Mouse (Mus musculus) erythroid progenitor cell, adult 5-6 weeks (primary cell): ENCODE data around the gene Lpar3. TPM values are rescaled to one million over a fixed set of nuclear protein-coding genes. Genes with fewer than 3 reads are reported as not detected.

Source experiments
- ATAC-seq: replicated peaks from 2 replicates; pipeline ENCODE4 v1.8.0; 2016; ENCODE audit warnings: moderate number of reproducible peaks, mild to moderate bottlenecking, moderate TSS enrichment, inconsistent platforms; ENCODE audit not compliant: poor library complexity, low FRiP score, severe bottlenecking
- total RNA-seq, 2 experiments: library from RNA; stranded (forward) in 1 of 2; stranded (reverse) in 1 of 2; fragments of 150-400 nt in 1 of 2; fragments of 186-747, 209-891 nt in 1 of 2; gene quantifications; 2 replicates each; pipeline versions ENCODE4 v1.2.3 to v1.2.4; 2015 to 2017; ENCODE audit warnings: low replicate concordance in 2 of 2

Gene Lpar3
- total RNA-seq, 2 experiments from 2014 or later, result not detected

DNA sequence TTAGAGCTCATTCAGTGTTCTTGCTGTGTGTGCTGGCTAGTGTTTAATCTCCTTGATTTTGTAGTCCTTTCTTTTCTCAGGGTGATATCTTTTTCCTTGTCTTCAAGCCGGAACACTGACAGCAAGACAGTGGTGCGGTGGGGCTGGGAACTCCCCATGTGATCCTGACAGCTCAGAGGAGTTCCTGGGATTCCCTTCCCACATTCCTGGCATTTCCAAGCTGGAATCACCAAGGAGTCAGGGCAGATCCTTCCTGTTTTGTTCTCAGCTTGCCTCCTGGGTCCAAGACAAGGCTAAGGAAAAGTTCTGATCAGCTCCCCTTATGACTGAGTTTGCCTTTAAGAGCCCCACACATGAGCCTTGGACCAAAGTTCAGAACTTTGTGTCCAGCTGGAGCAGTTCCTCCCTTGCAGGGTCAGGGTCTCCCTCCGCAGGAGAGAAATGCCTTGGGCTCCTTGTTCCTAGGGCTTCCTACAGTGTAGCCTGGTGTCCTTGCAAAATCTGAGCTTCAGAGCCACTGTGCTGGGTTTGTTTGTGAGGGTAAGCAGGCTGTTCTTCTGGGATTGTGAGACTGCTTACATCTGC lies 33.1 kb downstream of the Lpar3 start:
- no peak for ATAC-seq

GRCm38 (mm10) chr3:146255123-146255522 lies 34.4 kb downstream of the Lpar3 start:
- no peak for ATAC-seq

GRCm38 (mm10) chr3:146257483-146258122 lies 36.8 kb downstream of the Lpar3 start:
- ATAC-seq, result no peak

DNA sequence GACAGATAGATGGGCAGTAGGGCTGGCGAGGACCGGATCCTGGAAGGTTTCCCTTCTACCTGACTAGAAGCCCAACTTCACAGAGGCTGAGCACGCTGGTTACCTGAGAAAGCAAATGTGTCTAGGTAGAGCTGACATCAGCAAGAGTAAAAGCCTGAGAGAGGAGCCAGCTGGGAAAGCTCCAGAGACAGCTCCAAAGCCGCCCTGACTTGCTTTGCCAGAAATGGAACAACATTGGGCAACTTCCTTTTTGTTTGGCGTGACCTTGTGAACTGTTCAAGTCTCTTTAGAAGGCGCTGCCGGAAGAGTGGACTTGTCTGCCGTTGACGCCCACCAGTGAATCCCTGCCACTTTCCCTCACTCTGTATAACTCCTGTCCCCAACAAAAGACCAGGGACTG lies 39.4 kb downstream of the Lpar3 start:
- no peak for ATAC-seq

DNA sequence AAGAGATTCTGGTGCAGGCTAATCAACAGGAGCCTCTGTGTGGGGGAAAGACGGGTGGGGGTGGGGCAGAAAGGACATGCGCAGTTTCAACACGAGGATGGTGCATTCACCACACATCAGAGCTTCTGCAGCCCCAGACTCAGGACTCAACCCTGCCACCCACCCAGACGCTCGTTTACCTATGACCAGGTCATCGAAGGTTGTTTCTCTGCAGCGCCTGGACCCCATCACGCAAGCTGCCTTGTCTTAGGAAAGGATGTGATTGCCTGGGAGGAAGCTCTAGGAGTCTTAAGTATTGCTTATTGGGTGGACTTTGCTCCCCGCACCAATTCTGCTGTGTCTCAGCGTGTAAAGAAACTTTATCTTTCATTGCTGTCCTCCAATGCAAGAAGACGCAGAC lies 40.1 kb downstream of the Lpar3 start:
- ATAC-seq, result no peak

GRCm38 (mm10) chr3:146262536-146262935 lies 41.8 kb downstream of the Lpar3 start:
- no peak for ATAC-seq

DNA sequence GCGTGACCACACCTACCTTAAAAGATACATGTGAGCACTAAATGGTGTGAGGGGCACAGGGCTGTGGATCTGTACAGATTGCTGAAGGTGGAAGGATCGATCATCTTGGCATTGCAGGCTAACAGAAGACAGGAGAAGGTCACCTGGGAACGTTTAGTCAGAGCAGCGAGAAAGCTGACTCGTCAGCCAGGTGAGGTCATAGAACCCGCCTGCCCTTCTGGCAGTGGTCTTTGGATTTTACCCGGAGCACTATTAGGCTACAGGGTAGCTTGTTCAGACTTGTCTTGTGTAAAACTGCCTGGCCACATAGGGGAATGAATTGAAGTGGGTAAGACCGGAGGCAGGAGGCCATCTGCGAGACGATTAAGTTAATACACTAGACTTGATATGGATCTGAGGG lies 43.4 kb downstream of the Lpar3 start:
- no peak for ATAC-seq

GRCm38 (mm10) chr3:146265545-146266130 lies 44.9 kb downstream of the Lpar3 start:
- no peak for ATAC-seq

GRCm38 (mm10) chr3:146268024-146268801 lies 47.5 kb downstream of the Lpar3 start:
- no peak for ATAC-seq

DNA sequence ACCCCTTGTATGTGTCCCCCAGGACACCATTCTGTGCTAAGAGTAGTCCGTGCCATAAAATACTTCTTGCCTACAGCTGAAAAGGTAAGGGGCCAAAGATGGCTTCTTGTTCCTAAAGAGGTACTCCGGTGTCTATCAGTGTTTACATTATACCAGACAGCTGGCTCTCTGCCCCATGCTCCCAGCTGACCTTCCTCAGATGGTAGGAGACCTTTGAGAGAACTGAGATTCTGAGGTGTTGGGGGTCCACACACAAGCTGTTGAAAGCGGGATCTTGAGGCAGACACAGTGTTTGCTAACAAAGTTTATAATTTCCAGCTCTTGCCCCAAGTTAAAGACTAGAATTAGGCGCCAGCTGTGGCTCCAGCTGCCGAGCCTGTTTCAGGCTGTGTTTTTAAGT lies 53.7 kb downstream of the Lpar3 start:
- ATAC-seq, result no peak

DNA sequence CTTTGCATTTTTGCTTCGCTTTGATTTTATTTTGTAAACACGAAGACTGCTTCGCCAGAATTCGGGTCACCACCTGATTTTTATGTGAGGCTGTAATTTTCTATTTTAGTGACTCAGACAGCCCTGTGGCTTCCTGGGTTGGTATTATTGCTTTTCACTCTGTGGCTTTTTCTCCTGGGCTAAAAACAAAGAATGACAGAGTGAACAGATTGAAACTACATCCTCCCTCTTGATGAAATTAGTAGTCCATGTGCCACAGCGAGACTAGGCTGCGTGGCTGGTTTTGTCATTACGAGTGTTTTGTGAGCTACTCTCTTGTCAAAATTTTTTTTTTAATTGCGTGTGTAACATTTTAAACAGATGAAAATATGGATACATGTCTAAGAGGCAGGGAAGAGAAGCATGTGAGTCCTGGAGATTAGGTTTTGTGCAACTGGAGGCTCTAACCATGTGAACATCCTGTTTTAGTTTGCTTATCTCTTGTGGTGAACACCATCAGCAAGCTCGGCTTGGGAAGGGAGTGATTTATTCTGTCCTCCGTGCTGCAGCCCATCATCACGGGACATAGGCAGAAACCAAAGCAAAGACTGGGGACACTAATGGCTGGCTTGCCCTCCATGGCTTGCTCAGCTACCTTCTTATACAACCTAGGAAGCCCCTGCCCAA lies 54.7 kb downstream of the Lpar3 start:
- no peak for ATAC-seq

DNA sequence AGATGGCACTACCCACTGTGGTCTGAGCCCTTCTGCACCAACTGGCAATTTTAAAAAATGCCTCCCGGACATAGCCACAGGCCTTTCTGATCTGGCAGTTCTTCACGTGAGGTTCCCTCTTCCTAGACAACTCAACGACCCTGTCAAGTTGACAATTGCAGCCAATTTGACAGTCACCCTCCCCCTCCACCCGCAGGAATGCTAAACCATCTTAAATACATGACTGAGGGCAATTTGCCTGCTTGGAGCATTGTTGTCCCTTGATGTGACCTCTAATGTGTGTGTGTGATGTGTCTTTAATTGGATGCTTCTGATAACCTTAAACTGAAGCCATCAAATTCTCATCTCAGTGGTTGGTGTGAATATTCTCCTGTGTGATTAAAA lies 55.3 kb downstream of the Lpar3 start:
- ATAC-seq, result no peak

DNA sequence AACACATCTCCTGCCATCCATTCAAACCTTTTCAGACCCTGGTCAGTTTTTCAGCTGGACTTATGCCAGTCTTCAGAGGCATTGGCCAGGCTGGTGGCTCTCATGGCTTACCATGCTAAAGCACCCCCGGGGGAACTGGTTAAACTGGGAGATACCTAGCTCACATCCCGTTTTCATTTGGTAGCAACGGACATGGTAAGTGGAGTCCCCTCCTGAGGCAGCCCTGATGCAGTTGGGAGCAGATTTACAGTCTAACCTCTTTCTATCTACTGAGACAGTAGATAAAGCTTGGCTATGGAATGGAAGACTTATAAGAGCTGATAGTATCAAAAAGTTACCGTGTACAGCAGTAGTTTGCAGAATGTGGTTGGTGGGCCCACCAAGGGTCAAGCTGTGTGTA lies 56.2 kb downstream of the Lpar3 start:
- no peak for ATAC-seq

DNA sequence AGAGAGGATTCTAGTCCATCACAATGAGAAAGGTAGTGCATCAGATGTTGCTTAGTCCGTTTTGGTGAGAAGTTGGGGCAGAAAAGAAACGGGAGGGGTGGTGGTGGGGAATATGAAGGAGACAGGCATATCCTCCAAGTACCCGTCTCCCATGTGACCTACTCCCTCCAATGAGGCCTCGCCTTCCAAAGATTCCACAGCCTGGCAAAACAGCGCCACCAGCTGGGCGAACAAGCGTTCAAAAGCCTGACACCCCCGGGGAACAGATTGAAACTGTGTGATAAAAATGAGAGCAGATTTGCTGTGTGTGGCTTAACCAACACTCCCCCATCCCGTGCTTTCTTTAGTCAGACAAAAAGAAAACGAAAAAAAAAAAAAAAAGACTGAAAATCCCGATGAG lies 56.7 kb downstream of the Lpar3 start:
- ATAC-seq, result no peak

GRCm38 (mm10) chr3:146278195-146279140 lies 57.7 kb downstream of the Lpar3 start:
- ATAC-seq, result no peak

- ATAC-seq, result no peak
Measured at GRCm38 (mm10) chr3:146283732-146284361, 63.1 kb downstream of the Lpar3 start.

DNA sequence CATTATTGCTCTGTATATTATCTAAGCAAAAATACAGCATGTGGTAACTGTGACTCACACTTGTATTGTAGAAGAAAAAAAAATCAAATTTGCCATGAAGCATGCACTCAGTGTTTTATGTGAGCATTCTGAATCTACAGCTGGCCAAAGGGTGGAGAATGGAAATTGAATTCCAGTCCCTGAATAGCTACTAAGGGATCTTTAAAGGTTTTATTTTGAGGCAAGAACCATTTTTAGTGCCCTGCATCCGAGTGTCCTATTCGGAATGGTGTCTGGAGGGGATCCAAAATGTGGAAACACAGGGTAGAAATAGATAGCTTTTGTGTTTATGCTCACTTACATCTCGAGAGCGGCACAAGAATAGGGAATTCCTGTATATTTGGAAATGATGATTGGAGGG lies 65.4 kb downstream of the Lpar3 start:
- ATAC-seq, result no peak

- ATAC-seq, result no peak
Measured at GRCm38 (mm10) chr3:146291928-146292327, 71.2 kb downstream of the Lpar3 start.

GRCm38 (mm10) chr3:146292515-146292914 lies 71.8 kb downstream of the Lpar3 start:
- no peak for ATAC-seq
